Mouse (Mus musculus) hindbrain, embryonic 11.5 days (tissue): ENCODE data around the gene Nucks1. TPM values are rescaled to one million over a fixed set of nuclear protein-coding genes. Genes with fewer than 3 reads are reported as not detected.

Experiments
- ATAC-seq: fragments of 200-750 bp; cut with Nextera tagmentation; 2 replicates; pipeline ENCODE4 v1.8.0; 2017; ENCODE audit warnings: mild to moderate bottlenecking, moderate TSS enrichment, moderate library complexity; ENCODE audit not compliant: low FRiP score
- DNase-seq: peaks from one replicate; pipeline ENCODE4 v3.0.0-alpha.2; 2015; ENCODE audit warnings: low spot score
- H3K27ac ChIP-seq: fragments of 300-500 bp; sonication (generic); 2 replicates; pipeline ENCODE4 v1.5.1; 2014; ENCODE audit warnings: mild to moderate bottlenecking, low read depth, low read length
- H3K27me3 ChIP-seq: fragments of 300-500 bp; sonication (generic); 2 replicates; pipeline ENCODE4 v1.6.1; 2014; ENCODE audit warnings: mild to moderate bottlenecking, low read length, moderate library complexity, mixed read lengths; ENCODE audit not compliant: control insufficient read depth, insufficient read depth
- H3K36me3 ChIP-seq: fragments of 300-500 bp; sonication (generic); 2 replicates; pipeline ENCODE4 v1.6.1; 2014; ENCODE audit warnings: mild to moderate bottlenecking, low read length, moderate library complexity, mixed read lengths; ENCODE audit not compliant: control insufficient read depth, insufficient read depth
- H3K4me1 ChIP-seq: fragments of 300-500 bp; sonication (generic); replicated peaks from 2 replicates; pipeline ENCODE4 v1.6.1; 2014; ENCODE audit warnings: low read length, mixed read lengths; ENCODE audit not compliant: control insufficient read depth, insufficient read depth
- H3K4me2 ChIP-seq: fragments of 300-500 bp; sonication (generic); replicated peaks from 2 replicates; pipeline ENCODE4 v1.6.1; 2014; ENCODE audit warnings: mild to moderate bottlenecking, low read depth, low read length
- H3K4me3 ChIP-seq: fragments of 300-500 bp; sonication (generic); 2 replicates; pipeline ENCODE4 v1.5.1; 2014; ENCODE audit warnings: low read depth, low read length
- H3K9ac ChIP-seq: fragments of 300-500 bp; sonication (generic); 2 replicates; pipeline ENCODE4 v1.6.1; 2014; ENCODE audit warnings: low read depth, low read length
- H3K9me3 ChIP-seq: fragments of 300-500 bp; sonication (generic); 2 replicates; pipeline ENCODE4 v1.6.1; 2016; ENCODE audit warnings: low read length; ENCODE audit not compliant: control insufficient read depth
- WGBS: fragments of 180-500 bp; shearing (Covaris S2); extraction: QIAGEN DNeasy Blood & Tissue Kit; methylation state at CpG from one replicate; pipeline ENCODE4 v1.1.7; 2014; 5-methylcytosine and 5-hydroxymethylcytosine counted together
- polyA plus RNA-seq: library from polyadenylated mRNA; unstranded; fragments of >200 nt; fragmentation: Nextera tagmentation; extraction: Ambion mirVana; gene quantifications from 2 replicates; pipeline ENCODE4 v1.2.1, GENCODE M21; 2014

Nucks1 gene
- polyA plus RNA-seq, 1 experiment from 2014 or later = 66.1 TPM

DNA sequence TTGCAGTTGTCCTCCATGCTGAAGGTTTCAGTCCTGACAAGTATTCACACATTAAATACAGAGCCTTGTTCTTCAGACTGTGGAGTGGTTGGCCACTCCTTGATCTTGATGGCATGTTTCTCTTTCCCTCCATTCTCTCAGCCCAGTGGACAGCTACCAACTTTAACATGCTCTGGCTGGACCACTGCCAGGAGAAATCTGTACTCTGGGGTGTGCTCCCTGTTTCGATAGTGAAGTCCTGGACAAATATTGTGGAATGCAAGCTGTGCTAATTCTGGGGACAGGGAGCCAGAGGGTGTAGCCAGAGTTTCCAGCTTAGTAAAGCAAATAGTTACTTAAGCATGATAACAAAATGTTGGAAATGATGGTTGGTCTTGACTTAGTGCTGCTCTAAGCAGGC lies 28.5 kb downstream of the Nucks1 start:
- Histone ChIP-seq H3K9me3 (no peaks in the 10 kb centered on the region), H3K27ac (no peak overlapping the region), H3K4me1 (no peaks in the 10 kb centered on the region), H3K27me3 (no peaks in the 10 kb centered on the region), H3K9ac (no peak overlapping the region), H3K36me3 (no peaks in the 10 kb centered on the region), H3K4me3 (no peak overlapping the region), H3K4me2 (no peak overlapping the region)
- DNase-seq (no peak), ATAC-seq (no peak)
- 100% methylated on average over 1 of the region's 1 CpGs for WGBS

DNA sequence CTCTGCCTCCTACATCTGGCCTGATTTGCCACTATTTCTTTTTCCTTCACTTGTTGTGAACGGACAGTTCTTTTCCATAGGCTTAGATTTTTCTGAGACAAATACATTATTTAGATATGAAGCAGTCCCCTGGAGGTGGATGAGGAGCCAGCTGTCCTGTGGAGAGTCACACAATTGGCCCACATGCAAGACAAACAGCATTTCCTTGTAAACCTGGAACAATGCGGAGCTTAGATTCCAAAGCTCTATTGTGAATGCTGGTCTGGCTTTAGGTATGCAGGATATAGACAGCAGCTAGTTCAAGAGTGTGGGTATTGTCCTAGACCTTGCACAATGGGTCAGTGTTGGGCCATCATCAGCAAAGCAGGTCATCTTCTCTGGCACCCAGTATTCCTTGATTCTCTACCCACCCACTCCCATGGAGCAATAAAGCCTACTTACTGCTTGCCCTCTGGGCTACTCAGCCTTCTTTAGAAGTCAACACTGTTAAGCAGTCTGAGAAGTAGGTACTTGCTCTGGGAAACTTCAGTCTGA lies 30.4 kb downstream of the Nucks1 start:
- Histone ChIP-seq H3K9me3 (no peaks in the 10 kb centered on the region), H3K36me3 (no peaks in the 10 kb centered on the region), H3K4me1 (no peaks in the 10 kb centered on the region), H3K27ac (no peak overlapping the region), H3K4me2 (no peak overlapping the region), H3K27me3 (no peaks in the 10 kb centered on the region), H3K4me3 (no peak overlapping the region), H3K9ac (no peak overlapping the region)
- DNase-seq (no peak), ATAC-seq (no peak)
- 62% methylated on average over 2 of the region's 2 CpGs for WGBS

DNA sequence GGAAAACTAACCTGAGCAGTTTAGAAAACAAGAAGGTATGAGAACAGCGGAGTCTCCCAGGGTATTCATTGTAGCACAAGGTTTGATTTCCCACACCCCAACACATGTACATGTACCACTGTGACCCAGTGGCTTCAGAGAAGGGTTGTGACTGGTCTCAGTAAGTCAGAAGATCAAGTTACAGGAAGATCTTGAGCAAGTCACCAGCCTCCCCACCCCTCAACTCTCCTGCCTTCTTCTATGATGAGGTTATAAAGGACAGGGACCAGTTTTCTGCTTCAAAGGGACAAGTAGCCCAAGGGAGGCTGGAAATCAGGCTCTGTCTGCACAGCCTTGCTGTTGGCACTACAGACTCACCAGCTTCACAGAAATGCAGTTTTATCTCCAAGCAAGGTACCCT lies 31.2 kb downstream of the Nucks1 start:
- Histone ChIP-seq H3K9me3 (no peaks in the 10 kb centered on the region), H3K9ac (no peak overlapping the region), H3K4me1 (no peaks in the 10 kb centered on the region), H3K4me2 (no peak overlapping the region), H3K27ac (no peak overlapping the region), H3K36me3 (no peaks in the 10 kb centered on the region), H3K4me3 (no peak overlapping the region), H3K27me3 (no peaks in the 10 kb centered on the region)
- WGBS = 97% methylated on average over 1 of the region's 1 CpGs
- ATAC-seq = no peak
- DNase-seq = no peak

DNA sequence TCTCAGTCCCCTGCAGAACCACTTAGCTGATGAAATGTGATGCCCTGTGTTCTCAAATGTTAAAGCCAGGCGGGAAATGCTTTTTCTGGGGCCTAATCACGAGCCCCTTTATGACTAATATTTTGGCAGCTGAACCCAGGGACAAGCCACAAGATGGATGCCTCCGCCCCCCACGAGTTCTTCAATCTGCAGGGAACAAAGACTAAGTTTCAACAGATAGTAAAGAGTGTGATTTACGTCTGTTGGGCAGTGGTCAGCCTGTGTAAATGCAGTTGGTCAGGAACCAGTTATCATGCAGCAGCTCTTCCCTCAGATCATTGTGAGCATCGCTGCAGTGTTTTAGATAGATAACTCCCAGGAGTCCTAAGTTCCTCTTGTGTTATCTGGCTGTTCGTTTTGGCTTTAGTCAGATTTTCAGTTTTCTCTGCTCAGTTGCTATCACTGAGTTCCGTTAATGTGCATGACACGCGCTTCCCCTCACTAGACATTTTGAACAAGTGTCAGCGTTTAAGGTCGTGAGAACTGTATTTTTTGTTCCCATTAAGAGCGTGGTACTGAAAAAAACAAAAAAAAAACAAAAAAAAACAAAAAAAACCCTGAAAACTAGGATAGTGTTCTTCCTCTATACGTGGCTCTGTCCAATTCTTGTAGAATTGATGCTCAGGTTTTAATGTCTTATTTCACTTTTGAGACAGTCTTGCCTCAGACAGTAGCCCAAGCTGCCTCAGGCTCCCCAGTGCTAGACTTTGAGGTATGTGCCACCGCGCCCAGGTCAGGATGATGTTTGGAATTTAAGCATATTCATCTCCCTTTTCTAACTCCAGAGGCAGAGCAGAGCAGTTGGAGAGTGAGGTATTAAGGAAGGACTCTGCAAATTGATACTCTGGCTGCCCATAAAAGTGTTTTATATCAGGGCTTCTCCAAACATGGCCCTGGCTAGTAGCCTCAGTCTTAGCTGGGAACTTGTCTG lies 32.6 kb downstream of the Nucks1 start:
- Histone ChIP-seq H3K4me3 (no peak overlapping the region), H3K9me3 (no peaks in the 10 kb centered on the region), H3K4me1 (no peaks in the 10 kb centered on the region), H3K27me3 (no peaks in the 10 kb centered on the region), H3K27ac (no peak overlapping the region), H3K4me2 (no peak overlapping the region), H3K36me3 (no peaks in the 10 kb centered on the region), H3K9ac (no peak overlapping the region)
- WGBS = 72% methylated on average over 16 of the region's 16 CpGs
- DNase-seq = no peak
- no peak for ATAC-seq

DNA sequence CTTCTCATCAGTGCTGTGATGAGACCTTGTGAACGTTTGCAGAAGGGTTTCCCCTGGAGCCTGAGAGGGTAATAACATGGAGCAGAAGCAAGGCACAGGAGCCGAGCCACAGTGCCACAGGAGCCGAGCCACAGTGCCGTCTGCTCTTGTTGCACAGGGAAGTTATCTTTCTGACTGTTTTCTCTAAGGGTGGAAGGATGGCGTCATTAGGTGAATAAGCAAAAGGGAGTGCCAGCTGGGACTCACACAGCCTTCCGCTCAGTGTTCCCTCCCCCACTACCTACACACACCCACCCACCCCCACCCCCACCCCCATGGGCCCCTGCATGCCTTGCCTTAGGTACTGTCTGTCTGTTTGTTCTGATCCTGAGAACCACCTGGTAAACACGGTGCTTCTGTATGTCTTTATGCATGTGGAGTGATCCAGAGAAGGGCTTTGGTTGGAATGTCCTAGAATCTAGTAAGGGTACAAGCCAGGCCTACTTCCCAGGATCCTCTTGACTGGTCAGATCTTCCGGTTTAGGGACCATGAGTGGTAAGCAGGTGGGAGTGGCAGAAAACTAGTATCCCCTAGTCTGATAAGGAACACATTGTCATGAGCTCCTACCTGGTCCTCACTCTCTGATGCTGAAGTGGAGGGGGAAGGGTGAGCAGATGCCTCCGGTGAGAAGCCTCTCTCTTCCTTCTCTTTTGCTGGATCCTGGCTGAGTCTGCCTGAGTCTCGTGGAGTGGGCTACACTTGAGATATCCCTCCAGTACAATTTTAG lies 35.5 kb downstream of the Nucks1 start:
- Histone ChIP-seq H3K27ac (no peak overlapping the region), H3K27me3 (no peaks in the 10 kb centered on the region), H3K4me2 (no peak overlapping the region), H3K9me3 (no peaks in the 10 kb centered on the region), H3K36me3 (no peaks in the 10 kb centered on the region), H3K4me3 (no peak overlapping the region), H3K9ac (no peak overlapping the region), H3K4me1 (no peaks in the 10 kb centered on the region)
- 71% methylated on average over 10 of the region's 10 CpGs for WGBS
- ATAC-seq (no peak), DNase-seq (no peak)

DNA sequence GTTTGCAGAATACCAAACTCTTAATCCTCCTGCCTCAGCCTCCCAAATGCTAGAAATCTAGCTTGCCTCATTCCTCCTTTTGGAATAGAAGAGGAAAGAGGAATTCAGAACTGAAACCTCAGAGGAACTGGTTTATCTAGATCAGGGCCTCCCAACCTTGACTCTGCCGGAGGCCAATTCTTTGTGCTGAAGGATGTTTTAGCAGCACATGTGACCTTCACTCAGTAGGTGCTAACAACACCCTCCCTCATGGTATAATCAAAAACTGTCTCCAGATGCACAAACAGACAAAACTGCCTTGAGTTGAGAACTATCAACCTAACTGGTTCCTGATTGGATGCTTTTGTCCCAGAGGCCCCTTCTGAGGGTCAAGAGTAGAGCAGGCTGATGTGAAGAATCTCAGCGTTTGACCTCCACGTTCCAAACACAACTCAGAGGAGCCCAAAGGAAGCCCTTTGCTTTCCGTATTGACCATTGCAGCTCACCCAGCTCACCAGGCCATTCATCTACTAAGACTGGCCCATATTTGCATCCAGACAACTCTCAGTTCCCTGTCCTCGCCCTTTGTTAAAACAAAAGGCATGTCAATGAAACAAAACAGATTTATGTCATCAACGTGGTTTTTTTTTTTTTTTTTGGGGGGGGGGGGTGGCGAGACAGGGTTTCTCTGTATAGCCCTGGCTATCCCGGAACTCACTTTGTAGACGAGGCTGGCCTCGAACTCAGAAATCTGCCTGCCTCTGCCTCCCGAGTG lies 36.3 kb downstream of the Nucks1 start:
- H3K27ac ChIP-seq = no peak overlapping the region
- no peaks in the 10 kb centered on the region for H3K27me3 ChIP-seq
- H3K9ac ChIP-seq = no peak overlapping the region
- no peaks in the 10 kb centered on the region for H3K9me3 ChIP-seq
- 86% methylated on average over 11 of the region's 11 CpGs for whole genome bisulfite sequencing
- ATAC-seq (no peak), DNase-seq (no peak)
- no peaks in the 10 kb centered on the region for H3K4me1 ChIP-seq
- no peak overlapping the region for H3K4me3 ChIP-seq
- H3K36me3 ChIP-seq = no peaks in the 10 kb centered on the region
- no peak overlapping the region for H3K4me2 ChIP-seq

DNA sequence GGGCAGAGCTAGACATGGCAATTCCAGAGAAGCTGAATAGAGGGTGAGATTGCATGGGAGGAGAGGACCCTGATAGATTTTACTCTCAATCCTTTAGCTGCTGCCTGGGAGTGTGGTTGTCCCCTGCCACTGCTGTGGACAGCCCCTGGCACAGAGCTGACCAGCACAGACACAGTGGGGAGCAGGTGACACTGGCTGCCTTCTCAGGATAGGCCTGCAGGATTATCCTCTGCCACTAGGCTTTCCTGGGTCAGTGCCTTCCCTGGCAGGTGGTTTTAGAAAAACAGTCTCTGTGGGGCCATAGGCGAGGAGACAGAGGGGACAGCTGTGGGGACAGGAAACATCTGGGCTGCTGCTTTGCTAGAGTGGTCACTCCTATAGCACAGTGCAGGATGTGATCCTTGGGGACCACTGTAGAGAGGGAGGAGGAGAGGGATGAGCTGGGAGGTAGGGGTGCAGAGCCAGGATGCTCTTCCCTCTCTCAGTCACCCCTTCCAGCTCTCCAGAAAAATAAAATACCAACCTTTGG lies 37.7 kb downstream of the Nucks1 start:
- ATAC-seq = no peak
- 17% methylated on average over 1 of the region's 1 CpGs for WGBS
- H3K27ac ChIP-seq = peak overlapping the region; percentile 14; the same call in 1 of the 2 replicates

DNA sequence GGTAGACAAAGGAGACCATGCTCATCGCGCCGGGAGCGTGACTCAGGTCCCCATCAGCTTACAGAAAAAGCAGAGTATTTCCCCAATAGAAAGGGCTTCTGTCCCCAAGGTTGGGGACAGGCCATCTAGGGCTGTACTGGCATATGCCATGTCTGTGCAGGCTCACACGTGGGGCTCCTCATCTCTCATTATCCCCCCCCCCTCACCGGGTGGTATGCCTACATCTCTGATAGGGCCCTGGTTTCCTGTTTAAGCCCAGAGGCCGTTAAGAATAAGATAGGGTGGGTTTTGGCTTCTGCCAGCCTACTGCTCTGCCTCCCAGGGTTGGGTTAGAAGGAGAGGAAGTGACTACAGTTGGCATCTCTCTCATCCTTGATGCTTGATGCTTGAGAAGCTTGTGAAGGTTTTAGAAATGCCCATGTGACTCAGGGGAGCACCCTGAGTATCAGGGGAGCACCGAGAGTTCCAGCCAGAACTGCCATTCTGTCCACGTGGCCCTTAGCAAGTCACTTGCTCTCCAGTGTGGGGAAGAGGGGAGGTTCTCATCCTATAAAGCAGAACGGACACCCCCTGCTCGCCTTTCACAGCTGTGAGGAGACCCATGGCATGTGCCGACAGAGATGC lies 44.0 kb downstream of the Nucks1 start:
- ATAC-seq (no peak), DNase-seq (no peak)
- no peaks in the 10 kb centered on the region; the same call in 1 of the 2 replicates for H3K27me3 ChIP-seq

More for the DNA sequence above, 37.7 kb downstream of the Nucks1 start:
- no peak overlapping the region for H3K4me2 ChIP-seq
- H3K9ac ChIP-seq = no peak overlapping the region
- H3K27me3 ChIP-seq = no peaks in the 10 kb centered on the region
- H3K4me3 ChIP-seq = no peak overlapping the region
- H3K9me3 ChIP-seq = no peaks in the 10 kb centered on the region
- H3K36me3 ChIP-seq = no peaks in the 10 kb centered on the region
- no peak for DNase-seq
- H3K4me1 ChIP-seq = no peaks in the 10 kb centered on the region

More for the DNA sequence above, 44.0 kb downstream of the Nucks1 start:
- Histone ChIP-seq H3K9me3 (no peaks in the 10 kb centered on the region), H3K27ac (no peak overlapping the region), H3K4me1 (no peaks in the 10 kb centered on the region), H3K4me3 (no peak overlapping the region), H3K36me3 (no peaks in the 10 kb centered on the region), H3K4me2 (no peak overlapping the region), H3K9ac (no peak overlapping the region)
- 84% methylated on average over 12 of the region's 12 CpGs for WGBS
